Mouse (Mus musculus) liver, embryonic 13.5 days (tissue): ENCODE measurements around the gene Rflnb. TPM values are rescaled to one million over a fixed set of nuclear protein-coding genes. Genes with fewer than 3 reads are reported as not detected.
A peak's percentile ranks its signal among the peaks of the same experiment; 100 is the strongest.

Experiments used
- ATAC-seq: fragments of 200-750 bp; cut with Nextera tagmentation; 2 replicates; pipeline ENCODE4 v1.8.0; 2017; ENCODE audit warnings: low read depth, mild to moderate bottlenecking, moderate number of reproducible peaks, moderate library complexity
- DNase-seq: peaks from one replicate; pipeline ENCODE4 v3.0.0; 2022
- H3K27ac ChIP-seq: fragments of 300-500 bp; sonication (generic); 2 replicates; pipeline ENCODE4 v1.5.1; 2015; ENCODE audit warnings: moderate library complexity, mild to moderate bottlenecking, inconsistent platforms
- H3K27me3 ChIP-seq: fragments of 300-500 bp; sonication (generic); 2 replicates; pipeline ENCODE4 v1.6.1; 2015; ENCODE audit warnings: mild to moderate bottlenecking, inconsistent platforms
- H3K36me3 ChIP-seq: fragments of 300-500 bp; sonication (generic); 2 replicates; pipeline ENCODE4 v1.6.1; 2015; ENCODE audit warnings: mild to moderate bottlenecking, inconsistent platforms
- H3K4me1 ChIP-seq: fragments of 300-500 bp; sonication (generic); replicated peaks from 2 replicates; pipeline ENCODE4 v1.6.1; 2015; ENCODE audit warnings: inconsistent platforms
- H3K4me2 ChIP-seq: fragments of 300-500 bp; sonication (generic); 2 replicates; pipeline ENCODE4 v1.6.1; 2015; ENCODE audit warnings: inconsistent platforms, mild to moderate bottlenecking, moderate library complexity
- H3K4me3 ChIP-seq: fragments of 300-500 bp; sonication (generic); replicated peaks from 2 replicates; pipeline ENCODE4 v1.5.1; 2015; ENCODE audit warnings: mild to moderate bottlenecking, inconsistent platforms
- H3K9ac ChIP-seq: fragments of 300-500 bp; sonication (generic); 2 replicates; pipeline ENCODE4 v1.6.1; 2015; ENCODE audit warnings: mild to moderate bottlenecking, inconsistent platforms
- H3K9me3 ChIP-seq: fragments of 300-500 bp; sonication (generic); replicated peaks from 2 replicates; pipeline ENCODE4 v1.6.1; 2016; ENCODE audit warnings: inconsistent platforms
- WGBS: fragments of 180-500 bp; shearing (Covaris S2); methylation state at CpG from one replicate; pipeline ENCODE4 v1.1.7; 2015; ENCODE audit not compliant: insufficient replicate concordance; 5-methylcytosine and 5-hydroxymethylcytosine counted together
- polyA plus RNA-seq: library from polyadenylated mRNA; unstranded; fragments of >200 nt; fragmentation: Nextera tagmentation; extraction: Ambion mirVana; gene quantifications from 2 replicates; pipeline ENCODE4 v1.2.1, GENCODE M21; 2015

The Rflnb gene
- polyA plus RNA-seq, 1 experiment from 2014 or later, result 3.1 TPM

- H3K4me2 ChIP-seq, result no peak overlapping the region
- no peak for ATAC-seq
- H3K27ac ChIP-seq, result no peak overlapping the region
- no peak for DNase-seq
- H3K36me3 ChIP-seq, result no peaks in the 10 kb centered on the region
- 0 out of 2 replicates have a peak, but pooled peaks cover 2% of the 10 kb centered on the region for H3K4me1 ChIP-seq
- no peaks in the 10 kb centered on the region for H3K9me3 ChIP-seq
- H3K9ac ChIP-seq, result no peak overlapping the region
- H3K4me3 ChIP-seq, result no peak overlapping the region
- 43% methylated on average over 2 of the region's 2 CpGs for WGBS
- no peaks in the 10 kb centered on the region for H3K27me3 ChIP-seq
Observed at GRCm38 (mm10) chr11:75980413-75980812, 47.2 kb downstream of the Rflnb start.

- 62% methylated on average over 6 of the region's 6 CpGs for WGBS
- DNase-seq (no peak), ATAC-seq (no peak)
- no peak overlapping the region for H3K4me2 ChIP-seq
- no peak overlapping the region for H3K9ac ChIP-seq
- no peaks in the 10 kb centered on the region for H3K27me3 ChIP-seq
- no peaks in the 10 kb centered on the region for H3K9me3 ChIP-seq
- H3K36me3 ChIP-seq, result no peaks in the 10 kb centered on the region
- H3K27ac ChIP-seq, result no peak overlapping the region
- no peak overlapping the region for H3K4me3 ChIP-seq
- 0 out of 2 replicates have a peak, but pooled peaks cover 2% of the 10 kb centered on the region for H3K4me1 ChIP-seq
Observed at GRCm38 (mm10) chr11:75978051-75978450, 49.5 kb downstream of the Rflnb start.

GRCm38 (mm10) chr11:75976748-75977147, 50.8 kb downstream of the Rflnb start:
- ATAC-seq (no peak), DNase-seq (no peak)
- no peak overlapping the region for H3K9ac ChIP-seq
- H3K4me2 ChIP-seq, result no peak overlapping the region
- 5% methylated on average over 8 of the region's 8 CpGs for WGBS
- 0 out of 2 replicates have a peak, but pooled peaks cover 2% of the 10 kb centered on the region for H3K4me1 ChIP-seq
- H3K4me3 ChIP-seq, result no peak overlapping the region
- no peaks in the 10 kb centered on the region for H3K36me3 ChIP-seq
- H3K9me3 ChIP-seq, result no peaks in the 10 kb centered on the region
- H3K27me3 ChIP-seq, result 0 out of 2 replicates have a peak, but pooled peaks cover 5% of the 10 kb centered on the region
- 0 out of 2 replicates have a peak overlapping the region, but pooled peaks have one; percentile 4 for H3K27ac ChIP-seq

GRCm38 (mm10) chr11:75973988-75974387, 53.6 kb downstream of the Rflnb start:
- no peak overlapping the region for H3K4me2 ChIP-seq
- no peak overlapping the region for H3K9ac ChIP-seq
- H3K9me3 ChIP-seq, result no peaks in the 10 kb centered on the region
- H3K4me1 ChIP-seq, result 0 out of 2 replicates have a peak, but pooled peaks cover 2% of the 10 kb centered on the region
- H3K27me3 ChIP-seq, result 0 out of 2 replicates have a peak, but pooled peaks cover 7% of the 10 kb centered on the region
- no peaks in the 10 kb centered on the region for H3K36me3 ChIP-seq
- no peak for DNase-seq
- no peak for ATAC-seq
- WGBS, result 58% methylated on average over 1 of the region's 1 CpGs
- H3K27ac ChIP-seq, result no peak overlapping the region
- H3K4me3 ChIP-seq, result no peak overlapping the region

DNA sequence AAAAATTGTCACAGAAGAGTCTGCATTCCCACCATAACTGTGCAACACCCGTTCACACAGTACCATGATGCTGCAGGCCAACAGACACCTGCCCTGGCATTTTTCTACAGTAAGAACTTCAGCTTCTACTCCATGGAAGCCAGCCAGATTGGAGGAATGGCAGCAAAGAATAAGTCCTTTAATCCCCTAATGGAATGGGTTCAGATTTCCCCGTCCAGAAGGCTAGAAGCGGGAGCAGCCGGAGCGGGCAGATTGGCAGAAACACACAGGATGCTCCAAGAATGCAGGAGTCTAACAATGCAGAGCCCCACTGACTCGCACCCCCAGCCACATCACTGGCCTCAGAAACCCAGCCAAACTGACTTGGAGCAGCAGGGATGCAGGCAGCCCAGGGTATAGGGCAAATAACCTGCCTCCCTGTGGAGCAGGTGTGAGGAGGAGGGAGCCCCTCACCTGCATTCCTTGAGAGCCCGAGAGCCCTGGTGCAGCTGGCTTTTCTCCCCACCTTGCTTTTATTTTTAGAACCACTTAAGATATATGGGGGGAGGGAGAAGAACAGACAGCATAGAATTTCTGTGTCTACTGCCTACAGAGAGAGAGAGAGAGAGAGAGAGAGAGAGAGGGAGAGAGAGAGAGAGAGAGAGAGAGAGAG, 54.5 kb downstream of the Rflnb start:
- DNase-seq (no peak), ATAC-seq (no peak)
- no peak overlapping the region for H3K27ac ChIP-seq
- peaks cover 17% of the 10 kb centered on the region for H3K27me3 ChIP-seq
- H3K4me1 ChIP-seq, result 0 out of 2 replicates have a peak, but pooled peaks cover 2% of the 10 kb centered on the region
- H3K9ac ChIP-seq, result no peak overlapping the region
- H3K9me3 ChIP-seq, result no peaks in the 10 kb centered on the region
- no peak overlapping the region for H3K4me3 ChIP-seq
- no peak overlapping the region for H3K4me2 ChIP-seq
- WGBS, result 33% methylated on average over 7 of the region's 7 CpGs
- H3K36me3 ChIP-seq, result no peaks in the 10 kb centered on the region

DNA sequence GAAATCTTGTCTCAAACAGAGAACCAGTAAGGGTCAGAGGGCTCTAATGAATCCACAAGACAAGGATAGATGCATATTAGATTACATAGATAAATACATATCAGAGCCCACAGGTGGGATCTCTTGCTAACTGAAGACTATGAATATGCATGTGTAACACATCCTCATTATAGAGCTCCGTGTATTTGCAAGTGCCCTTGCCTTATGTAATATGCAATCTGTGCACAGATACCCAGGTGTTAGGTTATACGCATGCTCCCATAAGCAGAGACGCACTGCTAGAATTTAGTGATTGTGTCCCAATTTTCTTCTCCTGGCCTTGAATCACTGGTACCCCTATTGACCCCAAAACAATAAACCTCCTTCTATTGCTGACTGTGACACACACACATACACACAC, 55.4 kb downstream of the Rflnb start:
- ATAC-seq (no peak), DNase-seq (no peak)
- Histone ChIP-seq H3K9me3 (no peaks in the 10 kb centered on the region), H3K4me3 (no peak overlapping the region), H3K27ac (no peak overlapping the region), H3K27me3 (peaks cover 25% of the 10 kb centered on the region), H3K4me1 (0 out of 2 replicates have a peak, but pooled peaks cover 2% of the 10 kb centered on the region), H3K4me2 (no peak overlapping the region), H3K36me3 (no peaks in the 10 kb centered on the region), H3K9ac (no peak overlapping the region)
- 71% methylated on average over 3 of the region's 3 CpGs for WGBS

- no peak for ATAC-seq
- no peak for DNase-seq
- Histone ChIP-seq H3K4me2 (no peak overlapping the region), H3K4me3 (no peak overlapping the region), H3K4me1 (peaks cover 11% of the 10 kb centered on the region), H3K36me3 (no peaks in the 10 kb centered on the region), H3K9me3 (no peaks in the 10 kb centered on the region), H3K9ac (no peak overlapping the region), H3K27me3 (peaks cover 41% of the 10 kb centered on the region), H3K27ac (no peak overlapping the region)
- whole genome bisulfite sequencing, result 11% methylated on average over 3 of the region's 3 CpGs
Observed at GRCm38 (mm10) chr11:75970629-75971028, 57.0 kb downstream of the Rflnb start.

Other genes starting within 250 kb of the Rflnb start
- 0.05 and 0.06 TPM in 2 replicates for gene Doc2b, start 231.7 kb downstream of the Rflnb start, polyA plus RNA-seq
- 0.31 and 0.43 TPM in 2 replicates for gene Rph3al, start 89.4 kb downstream of the Rflnb start, polyA plus RNA-seq
- gene 1700016K19Rik, start 27.9 kb downstream of the Rflnb start, polyA plus RNA-seq, result not detected in 2 replicates
- 17.2 and 19.8 TPM in 2 replicates for gene Vps53, start 151.9 kb upstream of the Rflnb start, polyA plus RNA-seq
- gene Fam57a, start 151.9 kb upstream of the Rflnb start, polyA plus RNA-seq, result 4.5 and 5.4 TPM in 2 replicates
- gene Dbil5, start 189.8 kb upstream of the Rflnb start, polyA plus RNA-seq, result 0.41 and 0.43 TPM in 2 replicates
- gene Gemin4, start 189.9 kb upstream of the Rflnb start, polyA plus RNA-seq, result 22.5 and 24.6 TPM in 2 replicates
- gene Mrm3, start 215.9 kb upstream of the Rflnb start, polyA plus RNA-seq, result 23.9 and 25.2 TPM in 2 replicates
- gene Glod4, start 215.9 kb upstream of the Rflnb start, polyA plus RNA-seq, result 72.5 and 76.5 TPM in 2 replicates